Comparison of ENCODE assay signal across 8 mouse cellular contexts in the genomic region with DNA sequence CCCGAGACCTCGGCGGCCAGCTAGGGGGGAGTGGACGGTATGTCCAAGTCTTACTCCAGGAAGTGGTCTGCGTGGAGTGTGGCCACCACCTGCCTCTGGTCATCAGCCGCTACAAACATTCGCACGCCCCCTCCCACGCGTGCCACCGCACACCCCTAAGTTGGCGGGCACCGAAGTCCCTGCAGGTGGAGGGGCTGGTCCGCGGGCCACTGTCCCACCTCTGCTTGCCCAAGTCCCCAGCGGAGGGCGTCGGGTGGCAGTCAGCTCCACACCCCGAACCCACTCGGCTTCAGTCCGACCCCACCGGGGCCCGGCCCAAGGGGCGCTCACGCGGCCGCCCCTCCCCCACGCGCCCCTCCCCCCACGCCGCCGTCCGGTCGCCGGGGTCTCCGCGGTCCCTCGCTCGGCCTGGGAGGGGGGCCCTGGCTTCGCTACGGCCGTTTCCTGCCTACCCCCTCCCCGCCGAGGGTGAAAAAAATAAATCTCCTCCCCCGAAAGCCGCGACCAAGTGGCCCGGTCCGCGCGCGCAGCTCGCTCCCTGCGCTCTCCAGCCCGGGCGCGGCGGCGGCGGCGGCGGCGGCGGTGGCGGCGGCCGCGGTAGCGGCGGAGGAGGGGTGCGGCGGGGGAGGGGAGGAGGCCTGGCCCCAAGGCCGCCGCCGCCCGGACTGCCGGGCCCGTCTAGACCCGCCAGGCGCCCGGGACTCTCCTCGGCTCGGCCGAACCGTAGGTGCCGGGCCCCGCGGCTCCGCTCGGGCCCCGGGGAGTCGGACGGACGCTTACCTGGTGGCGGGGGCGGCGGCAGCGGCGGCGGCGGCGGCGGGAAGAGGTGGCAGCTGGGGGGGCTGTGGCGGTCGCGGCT. TPM values are rescaled to one million over a fixed set of nuclear protein-coding genes. Genes with fewer than 3 reads are reported as not detected.
A peak's percentile ranks its signal among the peaks of the same experiment; 100 is the strongest.
DNase-seq lines count a peak whose midpoint lies in the region; ATAC-seq lines count a peak whose summit lies in the region.

No protein-coding gene starts in this region.

- peak overlapping the region; percentile 100 for H3K27ac ChIP-seq in intestine, embryonic 14.5 days (ENCODE audit: low read depth)
- H3K27ac ChIP-seq in liver, embryonic 15.5 days (replicated peaks), result peak overlapping the region; percentile 82
- peak overlapping the region; percentile 100 for H3K27ac ChIP-seq in neural tube, embryonic 14.5 days (ENCODE audit: low read depth, low read length)

- peak; percentile 22 for ATAC-seq in intestine, embryonic 14.5 days (replicated peaks; ENCODE audit: low FRiP score, low TSS enrichment, low read depth)
- no peak for ATAC-seq in liver, embryonic 15.5 days (ENCODE audit: insufficient read depth)
- ATAC-seq in neural tube, embryonic 14.5 days (ENCODE audit: low read depth), result no peak

- H3K36me3 ChIP-seq in intestine, embryonic 14.5 days (ENCODE audit: control insufficient read depth, insufficient read depth, low read length), result peaks cover 5% of the 10 kb centered on the region
- H3K36me3 ChIP-seq in liver, embryonic 15.5 days (replicated peaks), result 0 out of 2 replicates have a peak, but pooled peaks cover 3% of the 10 kb centered on the region
- H3K36me3 ChIP-seq in neural tube, embryonic 14.5 days (ENCODE audit: control insufficient read depth, insufficient read depth, low read length), result 0 out of 2 replicates have a peak, but pooled peaks cover 3% of the 10 kb centered on the region

- under 1% methylated on average over 60 of the region's 106 CpGs for WGBS in intestine, embryonic 14.5 days
- WGBS in liver, embryonic 15.5 days (ENCODE audit: insufficient replicate concordance), result under 1% methylated on average over 89 of the region's 106 CpGs
- WGBS in neural tube, embryonic 14.5 days, result under 1% methylated on average over 63 of the region's 106 CpGs

- peak overlapping the region; percentile 80 for H3K4me3 ChIP-seq in intestine, embryonic 14.5 days (ENCODE audit: low read depth, low read length)
- H3K4me3 ChIP-seq in liver, embryonic 15.5 days (replicated peaks), result peak overlapping the region; percentile 76
- peak overlapping the region; percentile 85 for H3K4me3 ChIP-seq in neural tube, embryonic 14.5 days (ENCODE audit: low read depth, low read length)

- H3K4me2 ChIP-seq in intestine, embryonic 14.5 days (ENCODE audit: low read length), result peak overlapping the region; percentile 64
- peak overlapping the region; percentile 95 for H3K4me2 ChIP-seq in liver, embryonic 15.5 days
- H3K4me2 ChIP-seq in neural tube, embryonic 14.5 days (ENCODE audit: low read depth, low read length), result peak overlapping the region; percentile 98

- peak overlapping the region; percentile 100 for H3K9ac ChIP-seq in intestine, embryonic 14.5 days (ENCODE audit: low read length)
- H3K9ac ChIP-seq in liver, embryonic 15.5 days, result peak overlapping the region; percentile 85
- H3K9ac ChIP-seq in neural tube, embryonic 14.5 days (replicated peaks; ENCODE audit: low read depth, low read length), result peak overlapping the region; percentile 100

- no peaks in the 10 kb centered on the region for H3K27me3 ChIP-seq in intestine, embryonic 14.5 days (replicated peaks; ENCODE audit: control insufficient read depth, insufficient read depth, low read length)
- peaks cover 77% of the 10 kb centered on the region for H3K27me3 ChIP-seq in liver, embryonic 15.5 days
- H3K27me3 ChIP-seq in neural tube, embryonic 14.5 days (ENCODE audit: control insufficient read depth, insufficient read depth, low read length), result no peaks in the 10 kb centered on the region

- H3K4me1 ChIP-seq in intestine, embryonic 14.5 days (replicated peaks; ENCODE audit: control insufficient read depth, insufficient read depth, low read length), result peaks cover 50% of the 10 kb centered on the region
- peaks cover 78% of the 10 kb centered on the region for H3K4me1 ChIP-seq in liver, embryonic 15.5 days (replicated peaks)
- H3K4me1 ChIP-seq in neural tube, embryonic 14.5 days (ENCODE audit: control insufficient read depth, insufficient read depth, low read length), result peaks cover 57% of the 10 kb centered on the region

- peak; percentile 42 for DNase-seq in right cerebral cortex, postnatal 14 days
- DNase-seq in right cerebral cortex, postnatal 36 days (ENCODE audit: low spot score in 2 of 2), result no peak
- peak; percentile 35 to 68 for DNase-seq in cerebellum, adult 18-20 months
- peak; percentile 52 for DNase-seq in gastrocnemius, postnatal 14 days
- peak; percentile 79 for DNase-seq in intestine, embryonic 14.5 days (ENCODE audit: low spot score)
- DNase-seq in yolk sac, embryonic 10.5 days (ENCODE audit: low spot score), result peak; percentile 58

- intact Hi-C loops in gastrocnemius, postnatal 14 days (cut with DNase I; ENCODE audit: low total_unique reads), result no loop called here

- no peaks in the 10 kb centered on the region for H3K9me3 ChIP-seq in intestine, embryonic 14.5 days (ENCODE audit: control insufficient read depth, low read length)
- no peaks in the 10 kb centered on the region for H3K9me3 ChIP-seq in liver, embryonic 15.5 days (replicated peaks)
- no peaks in the 10 kb centered on the region for H3K9me3 ChIP-seq in neural tube, embryonic 14.5 days (ENCODE audit: control insufficient read depth, low read length)

RNA-seq across cellular contexts. Expression of a gene that starts 0.6 kb away (rescaled TPM):
- total RNA-seq in gastrocnemius, postnatal 14 days (2021), result 10 to 100 TPM; 25.5 to 28.7 TPM
- polyA plus RNA-seq in intestine, embryonic 14.5 days (2014; fragmentation: Nextera tagmentation; extraction: Ambion mirVana), result 52.4 and 62.3 TPM in 2 replicates
- polyA plus RNA-seq in liver, embryonic 15.5 days (2015; fragmentation: Nextera tagmentation; extraction: Ambion mirVana), result 3.4 and 5.8 TPM in 2 replicates
- polyA plus RNA-seq in neural tube, embryonic 14.5 days (2014; fragmentation: Nextera tagmentation; extraction: Ambion mirVana), result 86.0 and 89.6 TPM in 2 replicates

RNA-seq across cellular contexts. Expression of a gene that starts 26.7 kb away (rescaled TPM):
- total RNA-seq in gastrocnemius, postnatal 14 days (2021), result 10 to 100 TPM; 79.5 to 87.9 TPM
- 184 and 197 TPM in 2 replicates for polyA plus RNA-seq in intestine, embryonic 14.5 days (2014; fragmentation: Nextera tagmentation; extraction: Ambion mirVana)
- 77.2 and 88.0 TPM in 2 replicates for polyA plus RNA-seq in liver, embryonic 15.5 days (2015; fragmentation: Nextera tagmentation; extraction: Ambion mirVana)
- polyA plus RNA-seq in neural tube, embryonic 14.5 days (2014; fragmentation: Nextera tagmentation; extraction: Ambion mirVana), result 112 and 132 TPM in 2 replicates

RNA-seq across cellular contexts. Expression of a gene that starts 26.8 kb away (rescaled TPM):
- total RNA-seq in gastrocnemius, postnatal 14 days (2021), result 10 to 100 TPM; 19.0 to 20.7 TPM
- 23.3 and 23.8 TPM in 2 replicates for polyA plus RNA-seq in intestine, embryonic 14.5 days (2014; fragmentation: Nextera tagmentation; extraction: Ambion mirVana)
- polyA plus RNA-seq in liver, embryonic 15.5 days (2015; fragmentation: Nextera tagmentation; extraction: Ambion mirVana), result 9.6 and 11.0 TPM in 2 replicates
- polyA plus RNA-seq in neural tube, embryonic 14.5 days (2014; fragmentation: Nextera tagmentation; extraction: Ambion mirVana), result 21.3 and 29.9 TPM in 2 replicates

RNA-seq across cellular contexts. Expression of a gene that starts 28.3 kb away (rescaled TPM):
- total RNA-seq in gastrocnemius, postnatal 14 days (2021), result under 1 TPM; 0.35 to 0.68 TPM
- polyA plus RNA-seq in intestine, embryonic 14.5 days (2014; fragmentation: Nextera tagmentation; extraction: Ambion mirVana), result 13.2 and 14.3 TPM in 2 replicates
- polyA plus RNA-seq in liver, embryonic 15.5 days (2015; fragmentation: Nextera tagmentation; extraction: Ambion mirVana), result 0.97 and 1.3 TPM in 2 replicates
- polyA plus RNA-seq in neural tube, embryonic 14.5 days (2014; fragmentation: Nextera tagmentation; extraction: Ambion mirVana), result 213 and 260 TPM in 2 replicates

RNA-seq across cellular contexts. Expression of a gene that starts 29.4 kb away (rescaled TPM):
- 10 to 100 TPM; 12.8 to 15.2 TPM for total RNA-seq in gastrocnemius, postnatal 14 days (2021)
- polyA plus RNA-seq in intestine, embryonic 14.5 days (2014; fragmentation: Nextera tagmentation; extraction: Ambion mirVana), result 34.8 and 38.4 TPM in 2 replicates
- 6.6 and 7.1 TPM in 2 replicates for polyA plus RNA-seq in liver, embryonic 15.5 days (2015; fragmentation: Nextera tagmentation; extraction: Ambion mirVana)
- polyA plus RNA-seq in neural tube, embryonic 14.5 days (2014; fragmentation: Nextera tagmentation; extraction: Ambion mirVana), result 2.3 and 5.3 TPM in 2 replicates

Comparison
In these comparisons a context has a peak if more than half of its experiments do, and no peak if none do; other contexts are left out.
1. DNase-seq: peak in right cerebral cortex, postnatal 14 days (single experiment), cerebellum, adult 18-20 months (2 of 2), gastrocnemius, postnatal 14 days (single experiment), intestine, embryonic 14.5 days (single experiment) and yolk sac, embryonic 10.5 days (single experiment); none in right cerebral cortex, postnatal 36 days (0 of 2).
2. Peak in every context shown above with its lines, with median percentiles within 50 percentile points of each other: H3K27ac ChIP-seq, H3K4me2 ChIP-seq, H3K4me3 ChIP-seq and H3K9ac ChIP-seq.